Mouse (Mus musculus) lung, embryonic 15.5 days (tissue): Measurements from ENCODE around the gene Smim24. TPM values are rescaled to one million over a fixed set of nuclear protein-coding genes. Genes with fewer than 3 reads are reported as not detected.

Source experiments
- ATAC-seq: fragments of 200-750 bp; cut with Nextera tagmentation; 2 replicates; pipeline ENCODE4 v1.8.0; 2017; ENCODE audit warnings: moderate number of reproducible peaks, borderline replicate concordance; ENCODE audit not compliant: low FRiP score, low TSS enrichment; ENCODE audit errors: extremely low read depth
- H3K27ac ChIP-seq: fragments of 300-500 bp; sonication (generic); 2 replicates; pipeline ENCODE4 v1.5.1; 2015; ENCODE audit warnings: moderate library complexity, mild to moderate bottlenecking, inconsistent platforms
- H3K27me3 ChIP-seq: fragments of 300-500 bp; sonication (generic); 2 replicates; pipeline ENCODE4 v1.6.1; 2015; ENCODE audit warnings: inconsistent platforms
- H3K36me3 ChIP-seq: fragments of 300-500 bp; sonication (generic); 2 replicates; pipeline ENCODE4 v1.6.1; 2015; ENCODE audit warnings: inconsistent platforms
- H3K4me1 ChIP-seq: fragments of 300-500 bp; sonication (generic); 2 replicates; pipeline ENCODE4 v1.6.1; 2015; ENCODE audit warnings: inconsistent platforms
- H3K4me2 ChIP-seq: fragments of 300-500 bp; sonication (generic); 2 replicates; pipeline ENCODE4 v1.6.1; 2015; ENCODE audit warnings: inconsistent platforms, mild to moderate bottlenecking, moderate library complexity
- H3K4me3 ChIP-seq: fragments of 300-500 bp; sonication (generic); 2 replicates; pipeline ENCODE4 v1.5.1; 2015; ENCODE audit warnings: mild to moderate bottlenecking, inconsistent platforms
- H3K9ac ChIP-seq: fragments of 300-500 bp; sonication (generic); 2 replicates; pipeline ENCODE4 v1.6.1; 2015; ENCODE audit warnings: inconsistent platforms
- H3K9me3 ChIP-seq: fragments of 300-500 bp; sonication (generic); 2 replicates; pipeline ENCODE4 v1.6.1; 2016; ENCODE audit warnings: inconsistent platforms
- WGBS: fragments of 180-500 bp; shearing (Covaris S2); methylation state at CpG from one replicate; pipeline ENCODE4 v1.1.7; 2015; 5-methylcytosine and 5-hydroxymethylcytosine counted together
- polyA plus RNA-seq: library from polyadenylated mRNA; unstranded; fragments of >200 nt; fragmentation: Nextera tagmentation; extraction: Ambion mirVana; gene quantifications from 2 replicates; pipeline ENCODE4 v1.2.1, GENCODE M21; 2015

The Smim24 gene
- polyA plus RNA-seq, 1 experiment from 2014 or later: 4.4 TPM

DNA sequence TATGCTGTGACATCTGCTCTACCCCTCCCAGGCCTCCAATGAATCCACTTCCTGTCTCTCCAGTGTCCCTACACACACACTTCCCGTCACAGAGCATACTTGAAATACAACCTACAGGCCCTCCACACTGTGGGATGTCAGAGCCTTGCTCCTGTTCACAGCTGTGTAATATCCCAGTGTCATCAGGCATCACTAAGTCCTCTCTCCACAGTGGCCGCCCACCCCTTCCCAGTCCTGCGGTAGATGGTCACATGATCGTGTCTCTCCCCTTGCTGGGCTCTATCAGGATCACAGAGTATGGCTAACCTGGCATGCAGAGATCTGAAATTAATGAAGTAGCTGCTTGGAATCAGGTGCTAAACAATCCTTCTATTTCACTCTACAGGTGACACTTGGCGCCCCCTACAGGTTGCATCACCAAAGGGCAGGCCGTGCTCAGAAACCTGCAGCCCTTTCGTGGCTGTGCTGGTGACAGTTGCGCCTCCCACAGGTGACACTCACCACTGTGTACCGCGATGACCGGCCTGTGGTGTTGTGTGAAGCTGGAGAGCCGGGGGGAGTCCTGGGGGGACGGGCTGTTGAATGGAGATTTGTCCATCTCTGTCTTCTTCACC lies 12.8 kb downstream of the Smim24 start:
- no peak for ATAC-seq
- 50% methylated on average over 13 of the region's 13 CpGs for WGBS
- no peak overlapping the region for H3K4me3 ChIP-seq
- no peaks in the 10 kb centered on the region for H3K9me3 ChIP-seq
- H3K27ac ChIP-seq: 0 out of 2 replicates have a peak overlapping the region, but pooled peaks have one; percentile 25
- H3K9ac ChIP-seq: no peak overlapping the region
- H3K4me1 ChIP-seq: peaks cover 75% of the 10 kb centered on the region
- no peaks in the 10 kb centered on the region for H3K27me3 ChIP-seq
- H3K36me3 ChIP-seq: peaks cover 37% of the 10 kb centered on the region
- H3K4me2 ChIP-seq: no peak overlapping the region

DNA sequence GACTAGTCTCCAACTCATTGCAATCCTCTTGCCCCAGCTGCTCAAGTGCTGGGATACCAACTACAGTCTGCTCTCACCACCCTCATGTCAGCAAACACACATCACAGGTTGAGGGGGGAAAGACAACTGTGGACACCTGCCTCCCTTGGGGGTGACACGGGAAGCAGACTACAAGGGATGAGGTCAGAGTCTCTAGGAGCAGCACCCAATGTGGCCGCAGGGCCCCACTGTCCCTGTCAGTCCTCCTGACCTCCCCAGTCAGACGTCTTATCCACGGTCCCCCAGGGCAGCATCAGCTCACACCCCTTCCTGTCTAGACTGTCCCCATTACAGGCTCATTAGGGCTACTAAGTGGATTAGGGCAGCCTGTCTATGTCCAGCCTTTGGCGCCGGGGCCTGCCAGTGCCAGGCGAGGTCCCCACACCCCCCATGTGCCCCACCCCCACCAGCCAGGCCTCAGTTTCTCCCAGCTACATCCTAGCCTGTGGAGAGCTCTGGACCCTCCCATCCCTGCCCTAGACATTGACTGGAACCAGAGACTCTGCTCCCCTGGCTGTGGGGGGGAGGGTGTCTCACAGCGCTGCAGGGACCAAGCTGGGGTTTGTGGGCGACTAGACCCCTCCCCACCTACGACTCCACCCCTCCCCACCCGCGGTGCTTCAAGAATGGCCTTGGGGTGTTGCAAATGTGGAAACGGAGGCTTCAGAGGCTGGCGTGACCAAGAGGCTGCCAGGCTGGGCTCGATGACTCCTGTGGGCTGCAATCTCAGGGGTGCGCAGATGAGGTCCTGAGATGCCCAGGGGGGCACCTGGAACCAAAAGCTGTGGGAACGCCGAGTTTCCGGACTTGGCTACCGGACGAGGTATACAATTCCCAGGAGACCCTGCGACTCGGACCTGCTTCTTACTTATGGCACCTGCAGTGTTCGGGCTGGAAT lies 13.9 kb downstream of the Smim24 start:
- no peaks in the 10 kb centered on the region for H3K27me3 ChIP-seq
- peak overlapping the region; percentile 37; the same call in 1 of the 2 replicates for H3K27ac ChIP-seq
- peaks cover 36% of the 10 kb centered on the region for H3K36me3 ChIP-seq
- peaks cover 76% of the 10 kb centered on the region for H3K4me1 ChIP-seq
- 44% methylated on average over 24 of the region's 24 CpGs for WGBS
- H3K4me3 ChIP-seq: peak overlapping the region; percentile 31
- ATAC-seq: no peak
- H3K4me2 ChIP-seq: peak overlapping the region; percentile 43
- H3K9ac ChIP-seq: peak overlapping the region; percentile 25; the same call in 1 of the 2 replicates
- no peaks in the 10 kb centered on the region for H3K9me3 ChIP-seq

DNA sequence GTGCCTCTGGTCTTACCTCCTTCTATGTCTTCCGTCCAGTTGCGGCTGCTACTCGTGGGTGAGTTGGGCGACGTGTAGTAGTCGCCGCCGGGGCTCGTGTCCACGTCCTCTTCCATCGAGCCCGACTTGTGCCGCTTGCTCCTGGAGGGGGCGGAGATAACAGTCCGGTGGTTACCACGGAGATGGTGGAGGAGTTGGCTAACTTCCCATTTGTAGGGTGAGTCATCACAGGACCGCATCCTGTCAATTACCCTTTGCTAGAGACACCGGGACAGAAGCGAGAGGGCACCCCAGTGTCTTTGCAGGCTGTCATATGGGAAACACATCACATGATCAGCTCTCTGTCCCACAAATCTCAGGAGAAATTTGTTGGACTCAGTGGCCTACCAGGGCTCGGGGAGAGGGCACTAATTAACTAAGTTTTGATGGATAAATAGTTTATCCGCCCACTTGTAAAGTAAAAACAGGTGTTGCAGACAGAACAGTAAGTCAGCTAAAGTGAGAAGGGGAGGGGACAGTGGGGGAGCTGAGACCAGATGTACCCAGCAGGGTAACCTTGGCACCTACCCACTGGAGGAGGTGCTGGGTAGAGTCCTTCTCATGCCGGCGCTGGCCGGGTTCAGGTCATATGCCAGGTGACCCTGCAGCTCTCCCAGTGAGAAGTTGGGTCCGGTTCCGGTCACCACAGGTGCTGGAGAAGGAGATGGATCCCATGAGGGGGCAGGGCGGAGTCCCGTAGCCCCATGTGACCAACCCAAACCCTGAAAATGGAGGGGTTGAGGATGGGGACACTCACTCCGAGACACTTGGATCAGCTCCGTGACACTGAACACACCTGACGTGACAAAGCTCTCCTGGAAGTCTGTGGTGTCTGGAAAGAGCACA lies 14.9 kb downstream of the Smim24 start:
- Histone ChIP-seq H3K36me3 (peaks cover 36% of the 10 kb centered on the region), H3K9ac (no peak overlapping the region; the same call in 1 of the 2 replicates), H3K27ac (peak overlapping the region; percentile 98), H3K4me3 (peak overlapping the region; percentile 31), H3K9me3 (no peaks in the 10 kb centered on the region), H3K27me3 (no peaks in the 10 kb centered on the region), H3K4me2 (peak overlapping the region; percentile 43), H3K4me1 (peaks cover 76% of the 10 kb centered on the region)
- WGBS: 26% methylated on average over 31 of the region's 31 CpGs
- ATAC-seq: no peak

DNA sequence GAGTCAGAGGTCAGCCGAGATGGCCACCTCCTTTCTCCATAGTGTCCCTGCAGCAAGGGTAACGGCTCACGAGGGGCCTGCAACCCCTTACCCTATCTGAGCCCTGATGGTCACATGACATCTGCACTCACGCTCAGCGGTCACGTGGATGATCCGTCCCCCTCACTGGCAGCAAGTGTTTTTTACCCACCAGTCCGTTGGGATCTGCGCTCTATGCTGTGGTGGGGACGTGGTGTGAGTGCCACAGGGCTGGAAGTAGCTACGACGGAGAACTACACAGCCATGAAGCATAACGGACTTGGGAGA lies 15.5 kb downstream of the Smim24 start:
- Histone ChIP-seq H3K27me3 (no peaks in the 10 kb centered on the region), H3K27ac (peak overlapping the region; percentile 98), H3K9me3 (no peaks in the 10 kb centered on the region), H3K9ac (no peak overlapping the region), H3K4me3 (no peak overlapping the region), H3K4me1 (peaks cover 76% of the 10 kb centered on the region), H3K36me3 (peaks cover 36% of the 10 kb centered on the region), H3K4me2 (no peak overlapping the region)
- no peak for ATAC-seq
- 58% methylated on average over 13 of the region's 13 CpGs for WGBS

DNA sequence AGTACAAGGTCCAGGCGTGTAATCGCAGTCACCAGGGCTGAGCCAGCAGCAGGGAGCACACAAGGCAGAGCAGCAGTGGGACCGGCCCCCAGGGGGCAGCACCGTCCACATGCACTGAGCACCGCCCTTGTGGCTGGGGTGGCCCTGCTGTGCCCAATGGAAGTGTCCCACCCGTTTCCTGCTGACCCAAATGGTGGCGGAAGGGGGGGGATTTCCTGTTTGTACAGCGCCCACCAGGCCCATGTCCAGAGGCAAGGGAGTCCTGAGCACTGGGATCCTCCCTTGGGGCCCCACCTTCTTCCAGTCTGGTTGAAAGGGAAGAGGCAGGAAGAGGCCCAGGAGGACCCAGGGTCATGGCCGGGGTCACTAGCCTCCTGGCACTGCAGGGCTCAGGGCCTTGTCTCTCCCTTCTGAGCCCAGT lies 16.0 kb downstream of the Smim24 start:
- no peak overlapping the region for H3K4me3 ChIP-seq
- no peak overlapping the region for H3K9ac ChIP-seq
- 29% methylated on average over 9 of the region's 9 CpGs for WGBS
- H3K27me3 ChIP-seq: no peaks in the 10 kb centered on the region
- H3K9me3 ChIP-seq: no peaks in the 10 kb centered on the region
- H3K27ac ChIP-seq: peak overlapping the region; percentile 98
- peak overlapping the region; percentile 46; the same call in 1 of the 2 replicates for H3K4me2 ChIP-seq
- peaks cover 35% of the 10 kb centered on the region for H3K36me3 ChIP-seq
- peak; percentile 49 for ATAC-seq
- peaks cover 78% of the 10 kb centered on the region for H3K4me1 ChIP-seq

DNA sequence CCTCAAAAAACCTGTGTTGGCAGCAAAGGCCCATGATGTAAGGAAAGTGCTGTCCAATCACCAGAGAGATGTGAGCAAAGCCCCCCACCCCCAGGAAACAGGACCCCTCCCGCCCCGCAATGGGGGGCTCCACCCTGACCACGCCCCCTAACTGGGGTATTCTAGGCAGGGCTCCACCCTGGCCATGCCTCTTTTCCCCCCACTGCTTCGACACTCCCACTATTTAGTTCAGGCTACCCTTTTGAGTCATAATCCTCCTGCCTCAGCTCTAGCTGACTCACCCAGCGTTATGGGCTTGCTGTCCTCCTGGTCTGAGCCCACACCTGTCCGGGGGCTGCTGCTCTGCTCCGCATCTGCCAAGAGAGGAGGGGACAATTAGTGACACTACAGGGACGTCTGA lies 16.5 kb downstream of the Smim24 start:
- Histone ChIP-seq H3K36me3 (peaks cover 32% of the 10 kb centered on the region), H3K4me3 (peak overlapping the region; percentile 24), H3K9ac (0 out of 2 replicates have a peak overlapping the region, but pooled peaks have one; percentile 19), H3K4me2 (peak overlapping the region; percentile 46), H3K9me3 (no peaks in the 10 kb centered on the region), H3K4me1 (peaks cover 83% of the 10 kb centered on the region), H3K27ac (peak overlapping the region; percentile 98), H3K27me3 (no peaks in the 10 kb centered on the region)
- ATAC-seq: no peak
- WGBS: 37% methylated on average over 8 of the region's 8 CpGs

DNA sequence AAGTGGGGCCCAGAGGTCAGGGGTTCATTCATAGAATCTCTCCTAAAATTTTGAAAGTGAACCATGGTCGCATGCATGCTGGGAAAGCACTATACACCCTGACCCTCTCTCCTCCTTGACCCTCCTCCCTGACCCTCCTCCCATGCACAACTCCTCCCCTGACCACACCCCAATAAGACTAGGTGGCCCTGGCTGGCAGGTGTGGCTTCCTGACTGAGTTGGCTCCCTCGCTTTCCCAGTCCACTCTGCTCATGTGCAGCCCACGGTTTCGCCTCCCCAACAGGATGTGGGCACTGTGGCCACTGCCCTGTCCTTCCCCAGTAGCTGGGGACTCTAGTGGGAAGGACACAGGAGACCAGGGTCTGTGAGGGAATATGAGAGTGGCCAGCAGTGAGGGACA lies 17.5 kb downstream of the Smim24 start:
- Histone ChIP-seq H3K4me3 (peak overlapping the region; percentile 24), H3K36me3 (peaks cover 26% of the 10 kb centered on the region), H3K4me2 (peak overlapping the region; percentile 46), H3K9me3 (no peaks in the 10 kb centered on the region), H3K27me3 (no peaks in the 10 kb centered on the region), H3K4me1 (peaks cover 87% of the 10 kb centered on the region), H3K9ac (0 out of 2 replicates have a peak overlapping the region, but pooled peaks have one; percentile 1), H3K27ac (peak overlapping the region; percentile 98)
- no peak for ATAC-seq
- 53% methylated on average over 4 of the region's 4 CpGs for WGBS

DNA sequence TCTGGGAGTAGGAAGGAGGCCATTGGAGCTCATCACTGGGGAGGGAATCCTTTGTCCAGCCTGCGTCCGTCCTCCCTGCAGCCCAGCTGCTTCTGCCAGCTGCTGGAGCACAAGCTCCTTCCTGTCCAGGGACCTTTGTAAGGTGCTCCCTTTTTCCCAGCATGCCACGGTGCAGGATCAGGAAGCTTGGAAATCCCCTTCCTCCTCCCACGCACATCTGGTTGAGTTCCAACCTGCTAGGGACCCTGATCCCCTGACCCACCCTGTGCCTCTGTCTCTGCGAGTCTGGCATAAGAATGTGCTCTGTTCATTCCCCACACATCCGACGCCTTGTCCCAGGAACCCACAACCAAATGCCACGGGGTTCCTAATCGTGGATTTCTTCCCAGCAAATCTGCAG lies 18.1 kb downstream of the Smim24 start:
- ATAC-seq: no peak
- Histone ChIP-seq H3K27me3 (no peaks in the 10 kb centered on the region), H3K9me3 (no peaks in the 10 kb centered on the region), H3K27ac (peak overlapping the region; percentile 98), H3K4me2 (peak overlapping the region; percentile 46), H3K36me3 (peaks cover 20% of the 10 kb centered on the region), H3K4me3 (peak overlapping the region; percentile 24; the same call in 1 of the 2 replicates), H3K4me1 (peaks cover 93% of the 10 kb centered on the region), H3K9ac (0 out of 2 replicates have a peak overlapping the region, but pooled peaks have one; percentile 1)
- WGBS: 55% methylated on average over 9 of the region's 9 CpGs

DNA sequence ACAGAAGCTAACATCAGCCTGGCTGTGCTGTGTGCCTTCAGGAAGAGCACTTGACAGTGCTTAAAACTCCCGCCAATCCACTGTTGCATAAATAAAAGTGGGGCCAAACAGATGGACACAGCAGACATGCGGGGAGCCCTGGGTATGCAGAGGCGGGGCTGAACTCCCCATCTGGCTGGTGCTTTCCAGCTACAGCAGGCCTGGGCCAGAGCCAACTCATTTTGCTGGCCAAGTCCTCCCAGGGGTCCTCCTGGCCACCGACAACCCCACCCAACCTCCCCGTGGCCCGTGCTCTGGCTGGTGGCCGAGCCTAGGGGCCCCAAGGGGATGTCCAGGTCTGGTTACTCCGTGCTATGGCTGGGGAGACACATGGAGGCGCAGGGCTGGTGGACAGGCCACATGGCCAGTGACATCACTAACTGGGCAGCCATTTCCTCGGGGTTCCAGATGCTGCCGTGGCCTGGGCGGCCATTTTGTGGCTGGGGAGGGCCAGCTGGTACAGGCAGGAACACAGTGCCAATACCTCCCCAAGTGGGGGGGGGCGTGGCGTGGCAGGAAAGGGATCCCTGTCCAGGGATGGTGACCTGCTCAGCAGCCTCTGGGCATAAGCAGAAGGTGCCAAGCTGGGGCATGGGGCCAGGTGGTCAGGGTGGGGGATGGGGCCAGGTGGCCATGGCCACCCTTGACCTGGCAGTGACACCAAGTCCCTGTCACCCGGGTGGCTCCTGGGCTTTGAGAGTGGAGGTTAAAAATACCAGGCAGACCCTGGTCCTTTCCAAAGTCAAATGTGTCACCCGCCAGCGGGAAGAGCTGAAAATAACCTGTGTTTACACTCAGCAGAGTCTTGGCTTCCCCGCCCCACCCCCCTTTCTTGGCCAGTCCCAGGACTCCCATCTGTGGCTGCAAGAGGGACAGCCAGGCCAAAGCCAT lies 18.9 kb downstream of the Smim24 start:
- Histone ChIP-seq H3K9ac (0 out of 2 replicates have a peak overlapping the region, but pooled peaks have one; percentile 4), H3K4me1 (peaks cover 99% of the 10 kb centered on the region), H3K4me2 (peak overlapping the region; percentile 46), H3K27me3 (no peaks in the 10 kb centered on the region), H3K36me3 (peaks cover 14% of the 10 kb centered on the region), H3K27ac (peak overlapping the region; percentile 98), H3K9me3 (no peaks in the 10 kb centered on the region), H3K4me3 (0 out of 2 replicates have a peak overlapping the region, but pooled peaks have one; percentile 2)
- ATAC-seq: peak; percentile 15; the same call in 1 of the 2 replicates
- WGBS: 28% methylated on average over 18 of the region's 18 CpGs

DNA sequence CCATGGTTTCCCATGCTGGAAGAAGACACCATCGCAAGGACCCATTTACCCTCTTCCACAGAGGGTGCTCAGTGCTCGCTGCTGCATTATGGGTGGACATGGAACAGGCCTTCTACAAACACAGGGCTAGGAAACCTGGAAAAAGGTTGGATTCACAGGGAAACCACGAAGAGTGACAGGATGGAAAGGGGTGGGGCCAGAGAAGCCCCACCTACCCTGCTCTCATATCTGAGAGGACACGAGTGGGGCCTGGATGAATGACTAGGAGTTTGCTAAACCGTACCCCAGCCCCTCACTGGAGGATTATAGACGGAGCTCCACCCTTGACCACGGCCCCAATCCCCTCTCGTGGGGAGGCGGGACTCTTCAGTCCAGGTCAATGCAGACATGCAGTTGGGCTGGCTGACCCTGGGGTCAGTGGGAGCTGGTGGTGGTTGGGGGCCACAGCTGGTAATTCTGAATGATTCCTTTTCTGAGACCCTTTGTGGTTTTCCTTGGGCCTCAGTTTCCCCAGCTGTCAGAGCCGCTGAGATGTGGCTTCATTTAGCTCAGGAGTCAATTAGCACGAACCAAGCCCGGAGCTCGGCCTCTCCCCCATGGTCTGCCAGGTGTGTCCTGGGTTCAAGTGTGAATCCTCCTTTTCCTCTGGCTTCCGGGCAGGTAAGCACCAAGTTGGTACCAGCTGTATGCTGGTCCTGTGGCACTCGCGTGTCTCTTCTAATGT lies 19.9 kb downstream of the Smim24 start:
- H3K9me3 ChIP-seq: no peaks in the 10 kb centered on the region
- 0 out of 2 replicates have a peak, but pooled peaks cover 7% of the 10 kb centered on the region for H3K36me3 ChIP-seq
- no peak overlapping the region for H3K4me3 ChIP-seq
- WGBS: 63% methylated on average over 16 of the region's 16 CpGs
- peak overlapping the region; percentile 98 for H3K27ac ChIP-seq
- H3K27me3 ChIP-seq: no peaks in the 10 kb centered on the region
- H3K4me1 ChIP-seq: peaks cover 99% of the 10 kb centered on the region
- H3K4me2 ChIP-seq: peak overlapping the region; percentile 46
- ATAC-seq: no peak
- H3K9ac ChIP-seq: no peak overlapping the region
